Mouse (Mus musculus) ES-E14 (cell line): Measurements from ENCODE around the gene Adam10.

ENCODE experiments used
- CHD2 ChIP-seq: IDR thresholded peaks from 2 replicates; pipeline ENCODE4 v1.6.1; 2014; ENCODE audit warnings: mild to moderate bottlenecking, low read depth, low read length, inconsistent platforms
- HCFC1 ChIP-seq: IDR thresholded peaks from 2 replicates; pipeline ENCODE4 v1.6.1; 2012; ENCODE audit warnings: low read length, inconsistent platforms, borderline replicate concordance; ENCODE audit not compliant: insufficient read depth
- MAFK ChIP-seq: IDR thresholded peaks from 2 replicates; pipeline ENCODE4 v1.6.1; 2014; ENCODE audit warnings: mild to moderate bottlenecking, low read depth, low read length, inconsistent platforms; ENCODE audit not compliant: insufficient read depth
- ZC3H11A ChIP-seq: IDR thresholded peaks from 2 replicates; pipeline ENCODE4 v1.6.1; 2012; ENCODE audit warnings: low read depth, mild to moderate bottlenecking, inconsistent platforms, low read length, borderline replicate concordance
- ZNF384 ChIP-seq: IDR thresholded peaks from 2 replicates; pipeline ENCODE4 v1.6.1; 2012; ENCODE audit warnings: low read depth, low read length, inconsistent platforms

GRCm38 (mm10) chr9:70827911-70828310 is 149.1 kb downstream of the Adam10 start:
- TF ChIP-seq ZNF384 (no peak), CHD2 (no peak), ZC3H11A (no peak), MAFK (no peak), HCFC1 (no peak)
